Mouse (Mus musculus): ENCODE results near the gene Ube2g1. TPM values are rescaled to one million over a fixed set of nuclear protein-coding genes. Genes with fewer than 3 reads are reported as not detected.
"Not testable (repeated sequence)": the region's sequence is repeated elsewhere in the genome, so short reads cannot be mapped to it uniquely, and the experiment has no call there.

The Ube2g1 gene
- polyA plus RNA-seq, 1 experiment, result 43.0 TPM

DNA sequence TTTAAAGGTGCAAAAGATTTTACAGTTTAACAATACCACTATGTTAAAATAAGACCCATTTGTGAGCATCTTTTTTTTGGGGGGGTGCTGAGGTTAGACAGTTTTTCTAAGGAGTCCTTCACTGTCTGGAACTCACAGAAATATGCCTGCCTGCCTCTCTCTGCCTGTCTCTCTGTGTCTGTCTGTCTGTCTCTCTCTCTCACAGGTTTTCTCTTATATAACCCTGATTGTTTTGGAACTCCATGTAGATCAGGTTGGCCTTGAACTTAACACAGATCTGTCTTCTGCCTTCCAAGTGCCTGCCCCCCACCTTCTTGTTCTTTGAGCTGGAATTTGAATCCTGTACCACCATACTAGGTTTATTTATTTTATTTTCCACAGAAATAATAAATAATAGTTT lies 2.2 kb downstream of the Ube2g1 start:
- Histone ChIP-seq H3K27ac (ENCODE audit: insufficient read depth, low read length) (no peak overlapping the region), H3K4me1 (ENCODE audit: control insufficient read depth, insufficient read depth, low read length) (no peaks in the 10 kb centered on the region), H3K27me3 (ENCODE audit: control insufficient read depth, insufficient read depth, low read length, poor library complexity, severe bottlenecking) (no peaks in the 10 kb centered on the region), H3K4me3 (ENCODE audit: low read depth, low read length) (no peak overlapping the region), H3K9me3 (replicated peaks; ENCODE audit: control insufficient read depth, insufficient read depth, low read length, poor library complexity, severe bottlenecking) (no peaks in the 10 kb centered on the region), H3K9ac (ENCODE audit: low read depth, poor library complexity, severe bottlenecking) (peak overlapping the region; percentile 96), H3K36me3 (ENCODE audit: control insufficient read depth, insufficient read depth, low read length, poor library complexity, severe bottlenecking) (no peaks in the 10 kb centered on the region)
- TF ChIP-seq CTCF (IDR thresholded peaks at IDR 0.05; ENCODE audit: low read depth, low read length) (no peak), EP300 (IDR thresholded peaks at IDR 0.05; ENCODE audit: insufficient read depth, low read depth, low read length) (no peak), POLR2A (IDR thresholded peaks at IDR 0.05; ENCODE audit: insufficient read depth, low read length) (no peak)

DNA sequence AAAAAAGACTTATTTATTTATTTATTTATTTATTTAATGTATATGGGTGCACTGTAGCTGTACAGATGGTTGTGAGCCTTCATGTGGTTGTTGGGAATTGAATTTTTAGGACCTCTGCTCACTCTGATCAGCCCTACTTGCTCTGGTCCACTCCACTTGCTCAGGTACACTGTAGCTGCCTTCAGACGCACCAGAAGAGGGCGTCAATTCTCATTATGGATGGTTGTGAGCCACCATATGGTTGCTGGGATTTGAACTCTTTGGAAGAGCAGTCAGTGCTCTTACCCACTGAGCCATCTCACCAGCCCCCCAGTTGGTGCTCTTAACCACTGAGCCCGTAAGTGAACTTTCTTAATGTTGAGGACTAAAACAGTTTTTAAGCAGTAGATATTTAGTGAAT lies 7.3 kb downstream of the Ube2g1 start:
- not testable (repeated sequence) for H3K36me3 ChIP-seq (ENCODE audit: control insufficient read depth, insufficient read depth, low read length, poor library complexity, severe bottlenecking); H3K4me3 ChIP-seq (ENCODE audit: low read depth, low read length); H3K9me3 ChIP-seq (replicated peaks; ENCODE audit: control insufficient read depth, insufficient read depth, low read length, poor library complexity, severe bottlenecking); H3K27me3 ChIP-seq (ENCODE audit: control insufficient read depth, insufficient read depth, low read length, poor library complexity, severe bottlenecking); H3K4me1 ChIP-seq (ENCODE audit: control insufficient read depth, insufficient read depth, low read length); H3K27ac ChIP-seq (ENCODE audit: insufficient read depth, low read length); H3K9ac ChIP-seq (ENCODE audit: low read depth, poor library complexity, severe bottlenecking)
- TF ChIP-seq CTCF (IDR thresholded peaks at IDR 0.05; ENCODE audit: low read depth, low read length), result peak; percentile 19

DNA sequence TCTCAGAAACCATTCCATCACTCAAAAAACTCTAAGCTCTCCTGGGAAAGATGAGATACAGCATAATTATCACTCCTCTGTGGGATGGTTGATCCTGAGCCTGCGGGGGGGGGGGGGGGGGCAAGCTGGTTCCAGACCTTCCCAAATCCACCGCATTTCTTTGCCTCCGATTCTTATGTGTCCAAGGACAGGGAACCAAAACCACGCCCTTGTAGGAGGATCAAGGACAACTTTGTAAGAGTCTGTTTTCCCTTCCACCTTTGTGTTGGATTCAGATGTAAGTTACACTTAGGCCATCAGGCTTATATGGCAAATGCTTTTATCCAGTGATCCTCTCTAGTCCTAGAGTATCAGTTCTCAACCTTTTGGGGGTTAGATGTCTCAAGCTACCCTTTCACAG lies 8.8 kb downstream of the Ube2g1 start:
- no peak overlapping the region for H3K27ac ChIP-seq (ENCODE audit: insufficient read depth, low read length)
- TF ChIP-seq POLR2A (IDR thresholded peaks at IDR 0.05; ENCODE audit: insufficient read depth, low read length) (no peak), CTCF (IDR thresholded peaks at IDR 0.05; ENCODE audit: low read depth, low read length) (no peak), EP300 (IDR thresholded peaks at IDR 0.05; ENCODE audit: insufficient read depth, low read depth, low read length) (no peak)
- no peaks in the 10 kb centered on the region for H3K27me3 ChIP-seq (ENCODE audit: control insufficient read depth, insufficient read depth, low read length, poor library complexity, severe bottlenecking)

DNA sequence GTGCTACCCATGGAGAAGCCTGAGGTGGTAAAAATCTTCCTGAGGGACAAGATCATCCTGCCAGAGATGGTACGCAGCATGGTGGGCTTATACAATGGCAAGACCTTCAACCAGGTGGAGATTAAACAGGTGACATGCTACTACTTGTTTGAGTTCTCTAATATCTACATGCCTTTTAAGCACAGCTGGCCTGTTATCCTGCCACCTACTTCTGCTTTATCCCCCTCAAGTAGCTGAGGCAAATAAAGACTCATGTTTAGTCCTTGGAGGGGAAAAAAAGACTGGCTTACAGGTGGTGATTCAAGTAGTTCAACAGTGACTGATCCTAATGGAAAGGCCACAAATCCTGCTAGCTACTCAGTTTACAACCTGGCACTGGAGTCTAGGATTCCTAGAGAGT lies 11.4 kb downstream of the Ube2g1 start:
- Histone ChIP-seq H3K4me1 (ENCODE audit: control insufficient read depth, insufficient read depth, low read length) (peaks cover 5% of the 10 kb centered on the region), H3K27me3 (ENCODE audit: control insufficient read depth, insufficient read depth, low read length, poor library complexity, severe bottlenecking) (no peaks in the 10 kb centered on the region), H3K9me3 (replicated peaks; ENCODE audit: control insufficient read depth, insufficient read depth, low read length, poor library complexity, severe bottlenecking) (no peaks in the 10 kb centered on the region), H3K9ac (ENCODE audit: low read depth, poor library complexity, severe bottlenecking) (no peak overlapping the region), H3K4me3 (ENCODE audit: low read depth, low read length) (no peak overlapping the region), H3K27ac (ENCODE audit: insufficient read depth, low read length) (no peak overlapping the region), H3K36me3 (ENCODE audit: control insufficient read depth, insufficient read depth, low read length, poor library complexity, severe bottlenecking) (no peaks in the 10 kb centered on the region)
- TF ChIP-seq CTCF (IDR thresholded peaks at IDR 0.05; ENCODE audit: low read depth, low read length) (no peak), POLR2A (IDR thresholded peaks at IDR 0.05; ENCODE audit: insufficient read depth, low read length) (no peak), EP300 (IDR thresholded peaks at IDR 0.05; ENCODE audit: insufficient read depth, low read depth, low read length) (no peak)

More for the DNA sequence above, 8.8 kb downstream of the Ube2g1 start:
- H3K9me3 ChIP-seq (replicated peaks; ENCODE audit: control insufficient read depth, insufficient read depth, low read length, poor library complexity, severe bottlenecking), result no peaks in the 10 kb centered on the region
- no peaks in the 10 kb centered on the region for H3K36me3 ChIP-seq (ENCODE audit: control insufficient read depth, insufficient read depth, low read length, poor library complexity, severe bottlenecking)
- H3K4me1 ChIP-seq (ENCODE audit: control insufficient read depth, insufficient read depth, low read length), result peaks cover 5% of the 10 kb centered on the region
- H3K4me3 ChIP-seq (ENCODE audit: low read depth, low read length), result no peak overlapping the region
- H3K9ac ChIP-seq (ENCODE audit: low read depth, poor library complexity, severe bottlenecking), result no peak overlapping the region

DNA sequence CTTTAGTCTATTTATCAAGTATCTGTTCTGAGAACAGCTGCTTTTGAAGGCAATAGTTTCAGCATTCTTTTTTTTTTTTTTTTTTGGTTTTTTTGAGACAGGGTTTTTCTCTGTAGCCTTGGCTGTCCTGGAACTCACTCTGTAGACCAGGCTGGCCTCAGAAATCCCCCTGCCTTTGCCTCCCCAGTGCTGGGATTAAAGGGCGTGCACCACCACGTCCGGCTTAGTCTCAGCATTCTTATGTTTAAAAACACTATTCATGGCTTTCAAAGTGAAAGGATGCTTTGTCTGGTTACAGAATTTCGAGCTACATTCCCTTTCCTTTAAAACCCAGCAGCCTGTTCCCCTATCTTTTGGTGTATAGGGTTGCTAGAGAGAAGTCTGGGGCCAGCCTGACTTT lies 35.6 kb downstream of the Ube2g1 start:
- no peaks in the 10 kb centered on the region for H3K9me3 ChIP-seq (replicated peaks; ENCODE audit: control insufficient read depth, insufficient read depth, low read length, poor library complexity, severe bottlenecking)
- H3K36me3 ChIP-seq (ENCODE audit: control insufficient read depth, insufficient read depth, low read length, poor library complexity, severe bottlenecking), result no peaks in the 10 kb centered on the region
- peaks cover 3% of the 10 kb centered on the region for H3K4me1 ChIP-seq (ENCODE audit: control insufficient read depth, insufficient read depth, low read length)
- no peak overlapping the region for H3K4me3 ChIP-seq (ENCODE audit: low read depth, low read length)
- TF ChIP-seq POLR2A (IDR thresholded peaks at IDR 0.05; ENCODE audit: insufficient read depth, low read length) (no peak), EP300 (IDR thresholded peaks at IDR 0.05; ENCODE audit: insufficient read depth, low read depth, low read length) (peak; percentile 64; the same call in 1 of the 2 replicates)
- no peak overlapping the region for H3K9ac ChIP-seq (ENCODE audit: low read depth, poor library complexity, severe bottlenecking)
- no peaks in the 10 kb centered on the region for H3K27me3 ChIP-seq (ENCODE audit: control insufficient read depth, insufficient read depth, low read length, poor library complexity, severe bottlenecking)
- peak overlapping the region; percentile 72; the same call in 1 of the 2 replicates for H3K27ac ChIP-seq (ENCODE audit: insufficient read depth, low read length)

DNA sequence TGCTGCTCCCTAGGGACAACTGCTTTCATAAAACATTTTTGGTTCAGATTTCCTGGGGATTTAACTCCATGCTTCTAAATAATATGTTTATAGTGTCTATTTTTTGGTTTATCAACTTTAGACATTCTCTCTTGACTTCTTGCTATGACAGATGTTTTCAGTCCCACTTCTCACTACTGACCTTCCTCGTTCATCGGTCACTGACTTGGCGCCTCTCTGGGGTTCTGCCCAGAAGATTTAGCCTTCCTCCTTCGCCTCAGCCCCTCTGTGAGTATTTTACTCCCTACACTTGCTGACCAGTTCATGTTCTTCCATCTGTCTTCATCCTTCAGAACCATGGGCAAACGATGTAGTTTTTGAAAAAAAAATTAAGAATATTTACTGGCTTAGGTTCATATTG lies 38.3 kb downstream of the Ube2g1 start:
- H3K9ac ChIP-seq (ENCODE audit: low read depth, poor library complexity, severe bottlenecking), result no peak overlapping the region
- H3K36me3 ChIP-seq (ENCODE audit: control insufficient read depth, insufficient read depth, low read length, poor library complexity, severe bottlenecking), result no peaks in the 10 kb centered on the region
- H3K27me3 ChIP-seq (ENCODE audit: control insufficient read depth, insufficient read depth, low read length, poor library complexity, severe bottlenecking), result no peaks in the 10 kb centered on the region
- H3K9me3 ChIP-seq (replicated peaks; ENCODE audit: control insufficient read depth, insufficient read depth, low read length, poor library complexity, severe bottlenecking), result no peaks in the 10 kb centered on the region
- H3K4me3 ChIP-seq (ENCODE audit: low read depth, low read length), result no peak overlapping the region
- no peak overlapping the region for H3K27ac ChIP-seq (ENCODE audit: insufficient read depth, low read length)
- TF ChIP-seq CTCF (IDR thresholded peaks at IDR 0.05; ENCODE audit: low read depth, low read length), result no peak
- no peak for TF ChIP-seq EP300 (IDR thresholded peaks at IDR 0.05; ENCODE audit: insufficient read depth, low read depth, low read length)
- TF ChIP-seq POLR2A (IDR thresholded peaks at IDR 0.05; ENCODE audit: insufficient read depth, low read length), result no peak
- H3K4me1 ChIP-seq (ENCODE audit: control insufficient read depth, insufficient read depth, low read length), result no peaks in the 10 kb centered on the region

Measured in ES-Bruce4 (cell line).